Mouse (Mus musculus): ENCODE results near the gene Chchd10. TPM values are rescaled to one million over a fixed set of nuclear protein-coding genes. Genes with fewer than 3 reads are reported as not detected.
"Not testable (repeated sequence)": the region's sequence is repeated elsewhere in the genome, so short reads cannot be mapped to it uniquely, and the experiment has no call there.

Gene Chchd10
- 32.7 TPM in 2 replicates for polyA plus RNA-seq (2014; fragmentation: Nextera tagmentation; extraction: Ambion mirVana)

- Histone ChIP-seq H3K27ac (ENCODE audit: low read depth, low read length) (no peak within 1 kb of the TSS), H3K4me3 (ENCODE audit: low read depth, low read length) (peak within 1 kb of the TSS; percentile 38), H3K9me3 (replicated peaks; ENCODE audit: control insufficient read depth, low read length) (no peaks in the 10 kb centered on the region), H3K36me3 (ENCODE audit: control insufficient read depth, insufficient read depth, low read length) (no peaks in the 10 kb centered on the region), H3K4me2 (ENCODE audit: low read length) (peak within 1 kb of the TSS; percentile 68), H3K4me1 (ENCODE audit: control insufficient read depth, insufficient read depth, low read length) (peaks cover 21% of the 10 kb centered on the region), H3K9ac (ENCODE audit: low read length) (peak within 1 kb of the TSS; percentile 67), H3K27me3 (replicated peaks; ENCODE audit: control insufficient read depth, insufficient read depth, low read length) (peaks cover 26% of the 10 kb centered on the region)
- no peak for ATAC-seq
- WGBS = 28% methylated on average over 6 of the region's 6 CpGs
- no peak for DNase-seq (ENCODE audit: low spot score)
Observed at GRCm38 (mm10) chr10:75932891-75933290, at the start of gene Chchd10. Gene Chchd10 (plus strand): TSS chr10:75933130.

- Histone ChIP-seq H3K4me3 (ENCODE audit: low read depth, low read length) (no peak overlapping the region), H3K36me3 (ENCODE audit: control insufficient read depth, insufficient read depth, low read length) (no peaks in the 10 kb centered on the region), H3K4me2 (ENCODE audit: low read length) (peak overlapping the region; percentile 21; the same call in 1 of the 2 replicates), H3K4me1 (ENCODE audit: control insufficient read depth, insufficient read depth, low read length) (peaks cover 12% of the 10 kb centered on the region), H3K27ac (ENCODE audit: low read depth, low read length) (peak overlapping the region; percentile 33; the same call in 1 of the 2 replicates), H3K9me3 (replicated peaks; ENCODE audit: control insufficient read depth, low read length) (no peaks in the 10 kb centered on the region), H3K9ac (ENCODE audit: low read length) (0 out of 2 replicates have a peak overlapping the region, but pooled peaks have one; percentile 21), H3K27me3 (replicated peaks; ENCODE audit: control insufficient read depth, insufficient read depth, low read length) (no peaks in the 10 kb centered on the region)
- DNase-seq (ENCODE audit: low spot score) = peak; percentile 86
- ATAC-seq = peak; percentile 74
- WGBS = 2% methylated on average over 10 of the region's 10 CpGs
Observed at GRCm38 (mm10) chr10:75883232-75883552, 49.7 kb upstream of the Chchd10 start.

- DNase-seq (ENCODE audit: low spot score) (no peak), ATAC-seq (no peak)
- no peak overlapping the region for H3K4me3 ChIP-seq (ENCODE audit: low read depth, low read length)
- H3K4me2 ChIP-seq (ENCODE audit: low read length) = no peak overlapping the region
- H3K9me3 ChIP-seq (replicated peaks; ENCODE audit: control insufficient read depth, low read length) = no peaks in the 10 kb centered on the region
- no peaks in the 10 kb centered on the region for H3K36me3 ChIP-seq (ENCODE audit: control insufficient read depth, insufficient read depth, low read length)
- no peaks in the 10 kb centered on the region for H3K27me3 ChIP-seq (replicated peaks; ENCODE audit: control insufficient read depth, insufficient read depth, low read length)
- peaks cover 12% of the 10 kb centered on the region for H3K4me1 ChIP-seq (ENCODE audit: control insufficient read depth, insufficient read depth, low read length)
- no peak overlapping the region for H3K27ac ChIP-seq (ENCODE audit: low read depth, low read length)
- 96% methylated on average over 8 of the region's 8 CpGs for WGBS
- H3K9ac ChIP-seq (ENCODE audit: low read length) = no peak overlapping the region
Observed at GRCm38 (mm10) chr10:75884742-75885141, 48.2 kb upstream of the Chchd10 start.

- not testable (repeated sequence) for H3K36me3 ChIP-seq (ENCODE audit: control insufficient read depth, insufficient read depth, low read length); H3K9me3 ChIP-seq (replicated peaks; ENCODE audit: control insufficient read depth, low read length); H3K4me2 ChIP-seq (ENCODE audit: low read length); H3K27ac ChIP-seq (ENCODE audit: low read depth, low read length); H3K27me3 ChIP-seq (replicated peaks; ENCODE audit: control insufficient read depth, insufficient read depth, low read length); H3K4me1 ChIP-seq (ENCODE audit: control insufficient read depth, insufficient read depth, low read length); H3K9ac ChIP-seq (ENCODE audit: low read length); H3K4me3 ChIP-seq (ENCODE audit: low read depth, low read length); DNase-seq (ENCODE audit: low spot score); ATAC-seq
- WGBS = 85% methylated on average over 5 of the region's 5 CpGs
Observed at GRCm38 (mm10) chr10:75887504-75887903, 45.4 kb upstream of the Chchd10 start.

GRCm38 (mm10) chr10:75889406-75890153 is 43.4 kb upstream of the Chchd10 start:
- 52% methylated on average over 8 of the region's 8 CpGs for WGBS
- no peak for DNase-seq (ENCODE audit: low spot score)
- Histone ChIP-seq H3K36me3 (ENCODE audit: control insufficient read depth, insufficient read depth, low read length) (peaks cover 11% of the 10 kb centered on the region), H3K9me3 (replicated peaks; ENCODE audit: control insufficient read depth, low read length) (no peaks in the 10 kb centered on the region), H3K4me3 (ENCODE audit: low read depth, low read length) (no peak overlapping the region), H3K4me2 (ENCODE audit: low read length) (no peak overlapping the region), H3K9ac (ENCODE audit: low read length) (no peak overlapping the region), H3K4me1 (ENCODE audit: control insufficient read depth, insufficient read depth, low read length) (peaks cover 7% of the 10 kb centered on the region), H3K27ac (ENCODE audit: low read depth, low read length) (no peak overlapping the region), H3K27me3 (replicated peaks; ENCODE audit: control insufficient read depth, insufficient read depth, low read length) (no peaks in the 10 kb centered on the region)
- no peak for ATAC-seq

- ATAC-seq = peak; percentile 99
- Histone ChIP-seq H3K27ac (ENCODE audit: low read depth, low read length) (peak within 1 kb of the TSS; percentile 49; the same call in 1 of the 2 replicates), H3K9ac (ENCODE audit: low read length) (peak within 1 kb of the TSS; percentile 51), H3K27me3 (replicated peaks; ENCODE audit: control insufficient read depth, insufficient read depth, low read length) (no peaks in the 10 kb centered on the region), H3K4me2 (ENCODE audit: low read length) (peak within 1 kb of the TSS; percentile 87), H3K4me3 (ENCODE audit: low read depth, low read length) (peak within 1 kb of the TSS; percentile 36), H3K9me3 (replicated peaks; ENCODE audit: control insufficient read depth, low read length) (no peaks in the 10 kb centered on the region), H3K4me1 (ENCODE audit: control insufficient read depth, insufficient read depth, low read length) (peaks cover 7% of the 10 kb centered on the region), H3K36me3 (ENCODE audit: control insufficient read depth, insufficient read depth, low read length) (peaks cover 47% of the 10 kb centered on the region)
- 1% methylated on average over 50 of the region's 51 CpGs for WGBS
- DNase-seq (ENCODE audit: low spot score) = peak; percentile 98
Observed at GRCm38 (mm10) chr10:75893089-75893750, 39.7 kb upstream of the Chchd10 start, which contains the start of gene Derl3. Gene Derl3 (plus strand): TSS chr10:75893413.

- H3K4me2 ChIP-seq (ENCODE audit: low read length) = no peak overlapping the region
- no peaks in the 10 kb centered on the region for H3K9me3 ChIP-seq (replicated peaks; ENCODE audit: control insufficient read depth, low read length)
- peaks cover 60% of the 10 kb centered on the region for H3K36me3 ChIP-seq (ENCODE audit: control insufficient read depth, insufficient read depth, low read length)
- H3K27me3 ChIP-seq (replicated peaks; ENCODE audit: control insufficient read depth, insufficient read depth, low read length) = no peaks in the 10 kb centered on the region
- H3K4me1 ChIP-seq (ENCODE audit: control insufficient read depth, insufficient read depth, low read length) = peaks cover 7% of the 10 kb centered on the region
- ATAC-seq (no peak), DNase-seq (ENCODE audit: low spot score) (no peak)
- H3K9ac ChIP-seq (ENCODE audit: low read length) = no peak overlapping the region
- H3K27ac ChIP-seq (ENCODE audit: low read depth, low read length) = no peak overlapping the region
- H3K4me3 ChIP-seq (ENCODE audit: low read depth, low read length) = no peak overlapping the region
- WGBS = 76% methylated on average over 6 of the region's 6 CpGs
Observed at GRCm38 (mm10) chr10:75894601-75895000, 38.3 kb upstream of the Chchd10 start.

- DNase-seq (ENCODE audit: low spot score) = no peak
- Histone ChIP-seq H3K36me3 (ENCODE audit: control insufficient read depth, insufficient read depth, low read length) (peaks cover 71% of the 10 kb centered on the region), H3K4me3 (ENCODE audit: low read depth, low read length) (no peak overlapping the region), H3K4me2 (ENCODE audit: low read length) (no peak overlapping the region), H3K27me3 (replicated peaks; ENCODE audit: control insufficient read depth, insufficient read depth, low read length) (no peaks in the 10 kb centered on the region), H3K27ac (ENCODE audit: low read depth, low read length) (no peak overlapping the region), H3K9me3 (replicated peaks; ENCODE audit: control insufficient read depth, low read length) (no peaks in the 10 kb centered on the region), H3K9ac (ENCODE audit: low read length) (no peak overlapping the region), H3K4me1 (ENCODE audit: control insufficient read depth, insufficient read depth, low read length) (peaks cover 7% of the 10 kb centered on the region)
- 94% methylated on average over 5 of the region's 5 CpGs for WGBS
- ATAC-seq = no peak
Observed at GRCm38 (mm10) chr10:75895730-75896129, 37.2 kb upstream of the Chchd10 start.

- Histone ChIP-seq H3K4me1 (ENCODE audit: control insufficient read depth, insufficient read depth, low read length) (peaks cover 7% of the 10 kb centered on the region), H3K27ac (ENCODE audit: low read depth, low read length) (no peak overlapping the region), H3K4me3 (ENCODE audit: low read depth, low read length) (no peak overlapping the region), H3K4me2 (ENCODE audit: low read length) (no peak overlapping the region), H3K9ac (ENCODE audit: low read length) (no peak overlapping the region), H3K27me3 (replicated peaks; ENCODE audit: control insufficient read depth, insufficient read depth, low read length) (no peaks in the 10 kb centered on the region), H3K9me3 (replicated peaks; ENCODE audit: control insufficient read depth, low read length) (no peaks in the 10 kb centered on the region), H3K36me3 (ENCODE audit: control insufficient read depth, insufficient read depth, low read length) (peaks cover 75% of the 10 kb centered on the region)
- 71% methylated on average over 1 of the region's 1 CpGs for WGBS
- DNase-seq (ENCODE audit: low spot score) (no peak), ATAC-seq (no peak)
Observed at GRCm38 (mm10) chr10:75896208-75896607, 36.7 kb upstream of the Chchd10 start.

Measured in forebrain, embryonic 14.5 days (tissue).